Mouse (Mus musculus) stomach, postnatal 0 days (tissue): ENCODE measurements around the gene Dnajc30. TPM values are rescaled to one million over a fixed set of nuclear protein-coding genes. Genes with fewer than 3 reads are reported as not detected.

Experiments used
- ATAC-seq: fragments of 200-750 bp; cut with Nextera tagmentation; 2 replicates; pipeline ENCODE4 v1.8.0; 2017; ENCODE audit not compliant: low FRiP score, low TSS enrichment
- DNase-seq: peaks from one replicate; pipeline ENCODE4 v3.0.0-alpha.2; 2016; ENCODE audit warnings: low spot score
- H3K27ac ChIP-seq: fragments of 300-500 bp; sonication (generic); replicated peaks from 2 replicates; pipeline ENCODE4 v1.5.1; 2014; ENCODE audit warnings: mild to moderate bottlenecking, control low read depth
- H3K27me3 ChIP-seq: fragments of 300-500 bp; sonication (generic); 2 replicates; pipeline ENCODE4 v1.6.1; 2014; ENCODE audit warnings: low read length; ENCODE audit not compliant: control insufficient read depth, insufficient read depth
- H3K36me3 ChIP-seq: fragments of 300-500 bp; sonication (generic); 2 replicates; pipeline ENCODE4 v1.6.1; 2014; ENCODE audit warnings: low read length, mixed read lengths; ENCODE audit not compliant: control insufficient read depth, insufficient read depth
- H3K4me1 ChIP-seq: fragments of 300-500 bp; sonication (generic); replicated peaks from 2 replicates; pipeline ENCODE4 v1.6.1; 2014; ENCODE audit warnings: antibody characterized with exemption; ENCODE audit not compliant: control insufficient read depth, insufficient read depth
- H3K4me2 ChIP-seq: fragments of 300-500 bp; sonication (generic); replicated peaks from 2 replicates; pipeline ENCODE4 v1.6.1; 2014; ENCODE audit warnings: low read depth, mild to moderate bottlenecking, control low read depth, moderate library complexity
- H3K4me3 ChIP-seq: fragments of 300-500 bp; sonication (generic); 2 replicates; pipeline ENCODE4 v1.5.1; 2014; ENCODE audit warnings: low read depth, low read length, control low read depth
- H3K9ac ChIP-seq: fragments of 300-500 bp; sonication (generic); 2 replicates; pipeline ENCODE4 v1.6.1; 2014; ENCODE audit warnings: mild to moderate bottlenecking, low read length, control low read depth, mixed read lengths
- H3K9me3 ChIP-seq: fragments of 300-500 bp; sonication (generic); 2 replicates; pipeline ENCODE4 v1.6.1; 2016; ENCODE audit warnings: low read length; ENCODE audit not compliant: control insufficient read depth
- CTCF ChIP-seq: IDR thresholded peaks from 2 replicates; pipeline ENCODE4 v1.5.1; 2016; ENCODE audit warnings: antibody characterized with exemption, low read depth, mild to moderate bottlenecking, moderate library complexity
- EP300 ChIP-seq: optimal IDR thresholded peaks from 2 replicates; pipeline ENCODE3; 2016; ENCODE audit warnings: antibody characterized with exemption
- WGBS: fragments of 180-500 bp; shearing (Covaris S2); extraction: QIAGEN DNeasy Blood & Tissue Kit; methylation state at CpG from one replicate; pipeline ENCODE4 v1.1.7; 2014; 5-methylcytosine and 5-hydroxymethylcytosine counted together
- polyA plus RNA-seq: library from polyadenylated mRNA; unstranded; fragments of >200 nt; fragmentation: Nextera tagmentation; extraction: Ambion mirVana; gene quantifications from 2 replicates; pipeline ENCODE4 v1.2.1, GENCODE M21; 2015

Gene Dnajc30
- polyA plus RNA-seq, 1 experiment from 2014 or later: 24.3 TPM

DNA sequence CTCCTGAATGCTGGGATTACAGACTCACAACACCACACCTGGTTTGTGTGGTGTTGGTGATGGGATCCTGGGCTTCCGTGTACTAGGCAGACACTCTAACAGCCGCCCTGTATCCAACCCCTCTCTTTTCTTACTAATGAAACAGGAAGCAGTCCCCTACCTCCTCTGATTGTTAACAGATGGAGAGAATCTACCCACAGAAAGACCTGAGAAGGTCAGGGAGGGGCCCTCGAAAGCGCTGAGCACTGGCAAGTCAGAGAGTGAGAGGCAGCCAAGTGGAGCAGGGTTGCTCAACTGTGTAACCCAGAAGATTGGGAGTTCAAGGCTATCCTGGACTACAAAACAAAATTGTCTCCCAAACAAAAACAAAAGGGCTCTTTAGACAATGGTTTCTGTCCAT lies 22.9 kb downstream of the Dnajc30 start:
- TF ChIP-seq EP300 (no peak), CTCF (no peak)
- Histone ChIP-seq H3K27ac (no peak overlapping the region), H3K27me3 (no peaks in the 10 kb centered on the region; the same call in 1 of the 2 replicates), H3K4me3 (no peak overlapping the region), H3K9ac (no peak overlapping the region), H3K9me3 (no peaks in the 10 kb centered on the region), H3K36me3 (no peaks in the 10 kb centered on the region), H3K4me1 (no peaks in the 10 kb centered on the region), H3K4me2 (no peak overlapping the region)
- DNase-seq: no peak
- ATAC-seq: no peak
- 44% methylated on average over 4 of the region's 4 CpGs for WGBS

DNA sequence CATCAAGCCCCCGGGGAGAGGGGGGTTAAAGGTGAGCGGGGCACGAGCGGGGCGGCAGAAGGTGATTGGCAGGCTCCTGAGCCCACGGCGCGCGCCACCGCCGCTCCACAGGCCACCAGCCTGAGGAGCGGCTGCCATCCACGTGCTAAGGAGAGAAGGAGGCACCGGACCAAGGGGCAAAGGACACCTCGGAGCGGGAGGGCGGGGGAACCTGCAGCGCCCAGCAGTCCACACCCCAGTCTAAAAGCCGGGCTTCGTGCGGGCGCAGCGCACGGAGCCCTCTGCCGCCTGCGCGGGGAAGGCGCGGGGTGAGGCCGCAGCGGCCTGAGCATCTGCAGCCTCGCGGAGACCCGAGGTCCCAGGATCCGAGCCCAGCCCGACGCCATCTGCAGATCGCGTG lies 25.7 kb downstream of the Dnajc30 start, which contains the start of gene Mlxipl:
Gene Mlxipl, plus strand, starts transcription at position 238 of the 400 bp plus-strand sequence.
- Histone ChIP-seq H3K36me3 (no peaks in the 10 kb centered on the region), H3K4me3 (no peak within 1 kb of the TSS), H3K27ac (no peak within 1 kb of the TSS), H3K9me3 (no peaks in the 10 kb centered on the region), H3K9ac (0 out of 2 replicates have a peak within 1 kb of the TSS, but pooled peaks have one; percentile 31), H3K4me1 (no peaks in the 10 kb centered on the region), H3K4me2 (peak within 1 kb of the TSS; percentile 20; the same call in 1 of the 2 replicates), H3K27me3 (no peaks in the 10 kb centered on the region; the same call in 1 of the 2 replicates)
- WGBS: 3% methylated on average over 39 of the region's 39 CpGs
- ATAC-seq: peak; percentile 78
- peak; percentile 53 for DNase-seq
- TF ChIP-seq CTCF: peak; percentile 35; the same call in 1 of the 2 replicates
- TF ChIP-seq EP300: no peak

DNA sequence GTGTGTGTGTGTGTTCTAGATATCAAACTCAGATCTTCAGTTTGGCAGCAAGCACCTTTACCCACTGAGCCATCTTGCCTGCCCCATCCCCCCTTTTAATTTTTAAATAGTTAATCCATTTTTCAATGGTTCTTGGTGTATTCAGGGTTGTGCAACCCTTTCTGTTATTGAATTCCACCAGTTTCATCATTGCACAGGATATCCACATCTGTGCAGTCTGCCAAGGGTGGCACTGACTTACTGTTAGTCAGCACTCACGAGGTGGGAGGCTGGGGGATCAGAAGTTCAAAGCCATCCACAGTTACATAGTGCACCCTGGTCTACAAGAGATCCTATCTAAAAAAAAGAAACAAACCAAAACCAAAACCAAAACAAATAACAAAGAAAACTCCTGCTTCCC lies 37.0 kb downstream of the Dnajc30 start:
- H3K27ac ChIP-seq: no peak overlapping the region
- no peaks in the 10 kb centered on the region for H3K9me3 ChIP-seq
- ATAC-seq: no peak
- TF ChIP-seq EP300: no peak
- no peak for TF ChIP-seq CTCF
- H3K27me3 ChIP-seq: no peaks in the 10 kb centered on the region
- no peak for DNase-seq
- H3K4me1 ChIP-seq: no peaks in the 10 kb centered on the region
- no peaks in the 10 kb centered on the region for H3K36me3 ChIP-seq
- no peak overlapping the region for H3K4me2 ChIP-seq
- no peak overlapping the region for H3K4me3 ChIP-seq
- WGBS: 47% methylated on average over 1 of the region's 1 CpGs
- no peak overlapping the region for H3K9ac ChIP-seq

DNA sequence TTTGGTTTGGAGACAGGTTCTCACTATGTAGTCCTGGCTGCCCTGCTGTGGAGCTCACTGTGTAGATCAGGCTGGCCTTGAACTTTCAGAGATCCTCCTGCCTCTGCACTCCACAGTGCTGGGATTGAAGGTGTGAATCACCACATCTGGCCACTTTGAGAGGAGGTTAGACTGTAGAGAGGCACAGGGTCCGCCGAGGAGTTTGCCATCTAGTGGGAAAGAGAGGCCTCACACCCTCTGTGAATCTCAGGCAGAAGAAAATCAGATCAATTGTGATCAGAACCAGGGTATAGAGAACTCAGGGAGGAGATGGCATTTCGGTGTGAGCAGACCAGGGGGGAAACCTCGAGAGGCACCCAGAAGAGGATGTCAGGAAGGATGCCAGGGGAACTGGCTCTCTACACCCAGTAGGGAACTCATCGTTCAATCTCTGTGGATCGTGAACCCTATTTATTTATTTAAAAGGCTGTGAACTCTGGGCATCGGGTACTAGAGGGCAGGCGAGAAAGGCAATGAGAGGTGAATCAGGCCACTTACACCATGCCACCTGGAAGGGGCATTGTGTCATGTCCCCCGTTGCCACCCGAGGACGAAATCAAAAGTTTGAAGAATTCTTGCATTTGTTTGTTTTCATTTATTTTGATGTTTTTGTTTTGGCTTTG lies 40.1 kb downstream of the Dnajc30 start:
- Histone ChIP-seq H3K4me3 (no peak overlapping the region), H3K9ac (no peak overlapping the region), H3K4me2 (no peak overlapping the region), H3K4me1 (no peaks in the 10 kb centered on the region), H3K27ac (no peak overlapping the region), H3K9me3 (no peaks in the 10 kb centered on the region), H3K27me3 (no peaks in the 10 kb centered on the region; the same call in 1 of the 2 replicates), H3K36me3 (no peaks in the 10 kb centered on the region)
- ATAC-seq: no peak
- TF ChIP-seq CTCF (peak; percentile 70), EP300 (no peak)
- 61% methylated on average over 11 of the region's 11 CpGs for WGBS
- DNase-seq: no peak

DNA sequence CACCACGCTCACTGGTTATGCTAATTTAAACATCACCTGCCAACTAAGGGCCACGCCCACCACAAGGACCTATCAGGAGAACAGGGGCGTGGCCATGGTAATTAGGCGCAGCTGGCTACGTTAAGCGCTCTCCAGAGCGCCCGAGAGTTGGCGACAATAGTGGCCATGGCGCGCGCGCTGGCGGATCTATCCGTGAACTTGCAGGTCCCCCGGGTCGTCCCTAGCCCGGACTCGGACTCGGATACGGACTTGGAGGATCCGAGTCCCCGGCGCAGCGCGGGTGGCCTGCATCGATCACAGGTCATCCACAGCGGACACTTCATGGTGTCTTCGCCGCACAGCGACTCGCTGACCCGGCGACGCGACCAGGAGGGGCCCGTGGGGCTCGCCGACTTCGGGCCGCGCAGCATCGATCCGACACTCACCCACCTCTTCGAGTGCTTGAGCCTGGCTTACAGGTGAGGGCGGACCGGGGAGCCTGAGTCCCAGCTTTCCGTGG lies 42.8 kb downstream of the Dnajc30 start:
- peak; percentile 83 for ATAC-seq
- H3K36me3 ChIP-seq: no peaks in the 10 kb centered on the region
- no peak for TF ChIP-seq EP300
- no peak for TF ChIP-seq CTCF
- no peaks in the 10 kb centered on the region for H3K9me3 ChIP-seq
- H3K9ac ChIP-seq: peak overlapping the region; percentile 62
- DNase-seq: peak; percentile 89
- peak overlapping the region; percentile 47 for H3K4me3 ChIP-seq
- no peak overlapping the region for H3K27ac ChIP-seq
- H3K4me1 ChIP-seq: no peaks in the 10 kb centered on the region
- no peaks in the 10 kb centered on the region; the same call in 1 of the 2 replicates for H3K27me3 ChIP-seq
- H3K4me2 ChIP-seq: peak overlapping the region; percentile 85
- 1% methylated on average over 47 of the region's 48 CpGs for WGBS
